Mouse (Mus musculus) liver, adult 2 months (tissue): ENCODE measurements around the gene Ppp1r3c.

Experiments
- CTCF ChIP-seq: fragments of 200-500 bp; IDR thresholded peaks from 2 replicates; pipeline ENCODE4 v1.5.1; 2011; ENCODE audit warnings: low read depth, low read length, control low read depth
- POLR2A ChIP-seq: fragments of 200-500 bp; IDR thresholded peaks from 2 replicates; pipeline ENCODE4 v1.6.1; 2011; ENCODE audit warnings: low read length, control low read depth; ENCODE audit not compliant: insufficient read depth; ENCODE audit errors: extremely low read depth

DNA sequence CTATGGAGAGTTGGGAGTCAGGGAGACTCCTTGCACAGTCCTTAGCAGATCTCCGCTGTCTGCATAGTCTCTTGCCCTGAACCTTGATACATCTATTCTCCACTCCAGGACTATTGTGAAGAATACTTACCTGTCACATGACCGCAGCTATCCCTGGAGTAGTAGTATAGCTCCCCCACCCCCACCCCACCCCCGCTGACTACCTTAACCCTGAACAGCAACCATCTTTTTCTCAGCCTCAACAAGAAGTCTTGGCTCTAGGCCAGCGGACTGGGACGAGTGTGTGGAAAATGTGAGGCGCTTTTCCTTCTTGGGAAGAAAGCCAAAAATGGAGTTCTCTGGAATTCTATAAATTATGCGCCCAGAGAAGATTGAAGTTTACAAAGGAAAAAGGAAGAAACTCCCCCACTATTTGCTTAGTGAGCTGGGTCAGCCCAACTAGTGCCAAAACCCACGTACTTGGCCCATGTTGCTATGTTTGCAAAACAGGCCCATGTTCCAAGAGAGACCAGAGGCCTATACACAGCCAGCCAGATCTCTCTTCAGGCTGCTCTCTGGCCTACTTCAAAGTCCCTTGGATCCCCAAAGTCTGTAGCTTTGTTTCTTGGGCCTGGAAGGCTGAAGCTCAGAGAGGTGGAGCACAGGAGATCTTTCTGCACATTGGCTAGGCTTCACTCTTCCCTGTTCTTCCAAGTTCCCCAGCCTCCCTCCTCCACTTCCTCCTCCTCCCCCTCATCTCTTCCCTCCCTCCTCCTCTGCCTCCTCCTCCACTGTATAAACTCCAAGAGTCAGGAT, 48.4 kb downstream of the Ppp1r3c start:
- TF ChIP-seq CTCF (no peak), POLR2A (no peak)
